Mouse (Mus musculus) liver, embryonic 12.5 days (tissue): ENCODE measurements around the gene Myf5. TPM values are rescaled to one million over a fixed set of nuclear protein-coding genes. Genes with fewer than 3 reads are reported as not detected.

Source experiments
- ATAC-seq: fragments of 200-750 bp; cut with Nextera tagmentation; 2 replicates; pipeline ENCODE4 v1.8.0; 2017; ENCODE audit warnings: moderate number of reproducible peaks, mild to moderate bottlenecking, moderate library complexity
- H3K27ac ChIP-seq: fragments of 300-500 bp; sonication (generic); 2 replicates; pipeline ENCODE4 v1.5.1; 2016; ENCODE audit warnings: mild to moderate bottlenecking
- H3K27me3 ChIP-seq: fragments of 300-500 bp; sonication (generic); replicated peaks from 2 replicates; pipeline ENCODE4 v1.6.1; 2016; ENCODE audit warnings: mild to moderate bottlenecking, moderate library complexity
- H3K36me3 ChIP-seq: fragments of 300-500 bp; sonication (generic); 2 replicates; pipeline ENCODE4 v1.6.1; 2016; ENCODE audit warnings: mild to moderate bottlenecking, moderate library complexity
- H3K4me1 ChIP-seq: fragments of 300-500 bp; sonication (generic); 2 replicates; pipeline ENCODE4 v1.6.1; 2016
- H3K4me2 ChIP-seq: fragments of 300-500 bp; sonication (generic); 2 replicates; pipeline ENCODE4 v1.6.1; 2016; ENCODE audit warnings: mild to moderate bottlenecking, moderate library complexity
- H3K4me3 ChIP-seq: fragments of 300-500 bp; sonication (generic); 2 replicates; pipeline ENCODE4 v1.5.1; 2016; ENCODE audit warnings: mild to moderate bottlenecking, moderate library complexity
- H3K9ac ChIP-seq: fragments of 300-500 bp; sonication (generic); 2 replicates; pipeline ENCODE4 v1.6.1; 2016; ENCODE audit warnings: mild to moderate bottlenecking, moderate library complexity
- H3K9me3 ChIP-seq: fragments of 300-500 bp; sonication (generic); replicated peaks from 2 replicates; pipeline ENCODE4 v1.6.1; 2016; ENCODE audit warnings: mild to moderate bottlenecking, moderate library complexity
- WGBS: fragments of 180-500 bp; shearing (Covaris S2); methylation state at CpG from one replicate; pipeline ENCODE4 v1.1.7; 2016; ENCODE audit not compliant: insufficient replicate concordance; 5-methylcytosine and 5-hydroxymethylcytosine counted together
- polyA plus RNA-seq: library from polyadenylated mRNA; unstranded; fragments of >200 nt; fragmentation: Nextera tagmentation; extraction: Ambion mirVana; gene quantifications from 2 replicates; pipeline ENCODE4 v1.2.1, GENCODE M21; 2016

Myf5 gene
- polyA plus RNA-seq, result 0.10 and 0.51 TPM in 2 replicates

DNA sequence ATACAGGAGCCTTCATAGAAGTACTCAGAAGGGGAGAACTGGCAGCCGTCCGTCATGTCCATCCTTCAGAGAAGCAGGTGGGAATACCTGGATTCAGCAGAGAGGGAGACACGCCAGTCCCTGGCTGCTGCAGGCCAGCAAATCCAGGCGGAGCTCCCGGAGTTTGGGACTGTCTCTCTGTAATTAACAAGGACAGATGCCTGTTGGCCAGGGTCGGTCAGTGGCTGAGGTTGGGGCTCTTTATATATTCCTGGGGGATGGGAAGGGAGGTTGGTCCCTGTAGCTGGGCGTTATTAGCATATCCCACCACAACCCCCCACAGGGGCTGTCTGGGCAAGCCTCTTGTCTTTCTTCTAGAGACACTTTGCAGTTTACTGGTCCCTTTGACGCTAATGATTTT lies at the start of gene Myf5:
Gene Myf5 (minus strand): TSS at position 265 of the 400 bp plus-strand sequence.
- WGBS, result 54% methylated on average over 8 of the region's 8 CpGs
- H3K4me3 ChIP-seq, result no peak within 1 kb of the TSS
- no peak for ATAC-seq
- no peak within 1 kb of the TSS for H3K4me2 ChIP-seq
- H3K4me1 ChIP-seq, result no peaks in the 10 kb centered on the region
- no peaks in the 10 kb centered on the region for H3K9me3 ChIP-seq
- H3K27ac ChIP-seq, result no peak within 1 kb of the TSS
- no peak within 1 kb of the TSS for H3K9ac ChIP-seq
- H3K27me3 ChIP-seq, result no peaks in the 10 kb centered on the region
- H3K36me3 ChIP-seq, result no peaks in the 10 kb centered on the region

- 57% methylated on average over 1 of the region's 1 CpGs for WGBS
- ATAC-seq, result no peak
These were observed 42.8 kb upstream of the Myf5 start for GRCm38 (mm10) chr10:107528758-107529157.

DNA sequence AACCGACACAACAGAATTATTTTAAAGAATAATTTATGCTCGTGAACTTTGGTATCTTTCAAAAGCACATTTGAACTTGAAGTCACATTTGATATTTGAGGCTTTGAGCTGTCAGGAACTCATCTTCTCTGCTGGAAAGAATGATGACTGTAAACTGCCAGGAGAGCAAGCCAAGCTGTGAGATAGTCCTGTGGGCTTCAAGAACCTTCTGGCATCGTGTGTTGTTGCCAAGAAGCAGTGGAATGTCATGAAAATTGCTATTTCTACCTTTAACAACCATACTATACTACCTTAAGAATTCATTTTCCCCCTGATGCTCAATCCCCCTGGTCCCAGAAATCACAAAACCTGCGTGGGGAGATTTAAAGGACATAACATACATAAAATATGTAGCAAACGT lies 33.3 kb upstream of the Myf5 start:
- WGBS, result 58% methylated on average over 5 of the region's 5 CpGs
- H3K4me2 ChIP-seq, result no peak overlapping the region
- no peaks in the 10 kb centered on the region for H3K36me3 ChIP-seq

More at GRCm38 (mm10) chr10:107528758-107529157, 42.8 kb upstream of the Myf5 start:
- no peak overlapping the region for H3K9ac ChIP-seq
- no peak overlapping the region for H3K4me2 ChIP-seq
- H3K36me3 ChIP-seq, result no peaks in the 10 kb centered on the region
- H3K9me3 ChIP-seq, result no peaks in the 10 kb centered on the region
- no peak overlapping the region for H3K27ac ChIP-seq
- H3K27me3 ChIP-seq, result no peaks in the 10 kb centered on the region
- no peaks in the 10 kb centered on the region for H3K4me1 ChIP-seq
- no peak overlapping the region for H3K4me3 ChIP-seq

GRCm38 (mm10) chr10:107516641-107517040 lies 30.7 kb upstream of the Myf5 start:
- no peaks in the 10 kb centered on the region for H3K9me3 ChIP-seq
- no peaks in the 10 kb centered on the region for H3K36me3 ChIP-seq
- no peak overlapping the region for H3K9ac ChIP-seq
- 76% methylated on average over 7 of the region's 7 CpGs for WGBS
- H3K27ac ChIP-seq, result no peak overlapping the region
- H3K27me3 ChIP-seq, result no peaks in the 10 kb centered on the region
- H3K4me2 ChIP-seq, result no peak overlapping the region
- H3K4me3 ChIP-seq, result no peak overlapping the region
- ATAC-seq, result no peak
- H3K4me1 ChIP-seq, result no peaks in the 10 kb centered on the region

More for the DNA sequence above, 33.3 kb upstream of the Myf5 start:
- Histone ChIP-seq H3K9me3 (no peaks in the 10 kb centered on the region), H3K27ac (no peak overlapping the region), H3K4me3 (no peak overlapping the region), H3K9ac (no peak overlapping the region), H3K27me3 (no peaks in the 10 kb centered on the region), H3K4me1 (no peaks in the 10 kb centered on the region)
- no peak for ATAC-seq

GRCm38 (mm10) chr10:107514735-107515134 lies 28.8 kb upstream of the Myf5 start:
- Histone ChIP-seq H3K9me3 (no peaks in the 10 kb centered on the region), H3K27ac (no peak overlapping the region), H3K4me1 (no peaks in the 10 kb centered on the region), H3K4me3 (no peak overlapping the region), H3K36me3 (no peaks in the 10 kb centered on the region), H3K4me2 (no peak overlapping the region), H3K9ac (no peak overlapping the region), H3K27me3 (no peaks in the 10 kb centered on the region)
- no peak for ATAC-seq
- whole genome bisulfite sequencing, result 81% methylated on average over 7 of the region's 7 CpGs

DNA sequence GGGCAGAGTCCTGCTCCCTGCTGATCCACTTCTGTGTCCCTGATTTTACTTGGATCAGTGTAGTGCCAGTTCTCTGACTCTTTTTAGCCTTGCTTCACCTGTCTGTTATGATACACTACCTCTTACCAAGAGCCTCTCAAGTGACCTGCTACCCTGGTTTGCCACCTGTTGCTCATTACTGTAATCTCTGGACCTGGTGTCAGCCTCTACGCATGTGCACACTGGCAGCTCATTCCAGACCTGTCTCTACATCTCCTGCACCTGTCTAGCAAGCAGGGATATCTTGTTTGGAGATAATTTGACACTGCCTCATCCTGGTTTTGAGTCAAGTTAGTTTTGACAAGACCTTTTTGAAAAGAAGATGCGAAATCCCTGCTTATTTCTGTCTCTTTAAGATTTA lies 20.5 kb upstream of the Myf5 start:
- no peak for ATAC-seq
- H3K9ac ChIP-seq, result no peak overlapping the region
- no peaks in the 10 kb centered on the region for H3K4me1 ChIP-seq
- no peaks in the 10 kb centered on the region for H3K9me3 ChIP-seq
- H3K4me2 ChIP-seq, result no peak overlapping the region
- no peaks in the 10 kb centered on the region for H3K36me3 ChIP-seq
- WGBS, result 60% methylated on average over 2 of the region's 2 CpGs
- H3K27ac ChIP-seq, result no peak overlapping the region
- no peaks in the 10 kb centered on the region for H3K27me3 ChIP-seq
- no peak overlapping the region for H3K4me3 ChIP-seq

GRCm38 (mm10) chr10:107503430-107503829 lies 17.5 kb upstream of the Myf5 start:
- Histone ChIP-seq H3K27ac (no peak overlapping the region), H3K27me3 (no peaks in the 10 kb centered on the region), H3K4me1 (no peaks in the 10 kb centered on the region), H3K4me2 (no peak overlapping the region), H3K9me3 (no peaks in the 10 kb centered on the region), H3K36me3 (no peaks in the 10 kb centered on the region), H3K4me3 (no peak overlapping the region), H3K9ac (no peak overlapping the region)
- no peak for ATAC-seq
- 69% methylated on average over 4 of the region's 4 CpGs for WGBS

DNA sequence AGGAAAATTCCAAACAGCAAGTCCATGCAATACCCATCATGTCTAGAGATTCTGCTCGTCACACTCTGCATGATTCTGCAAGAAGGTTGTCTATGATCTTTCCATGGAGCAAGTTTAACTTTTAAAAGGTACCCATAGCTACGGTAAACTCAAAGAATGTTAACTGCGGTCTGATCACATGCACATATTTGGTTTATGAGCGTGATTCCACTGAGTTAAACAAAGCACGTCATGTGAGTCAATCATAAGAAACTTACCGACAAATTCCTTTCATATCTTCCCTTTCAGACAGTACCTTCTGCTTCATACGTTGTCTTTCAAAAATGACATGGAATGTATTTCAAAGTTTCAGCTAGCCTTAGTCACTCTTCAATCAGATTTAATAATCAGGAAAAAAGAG lies 16.3 kb upstream of the Myf5 start:
- H3K4me2 ChIP-seq, result no peak overlapping the region
- H3K4me1 ChIP-seq, result no peaks in the 10 kb centered on the region
- H3K4me3 ChIP-seq, result no peak overlapping the region
- H3K9me3 ChIP-seq, result no peaks in the 10 kb centered on the region
- no peaks in the 10 kb centered on the region for H3K27me3 ChIP-seq
- 76% methylated on average over 7 of the region's 7 CpGs for WGBS
- no peaks in the 10 kb centered on the region for H3K36me3 ChIP-seq
- no peak for ATAC-seq
- no peak overlapping the region for H3K27ac ChIP-seq
- no peak overlapping the region for H3K9ac ChIP-seq

- H3K4me3 ChIP-seq, result no peak overlapping the region
- H3K36me3 ChIP-seq, result no peaks in the 10 kb centered on the region
- H3K9me3 ChIP-seq, result no peaks in the 10 kb centered on the region
- no peaks in the 10 kb centered on the region for H3K4me1 ChIP-seq
- WGBS, result 64% methylated on average over 7 of the region's 7 CpGs
- H3K9ac ChIP-seq, result no peak overlapping the region
- ATAC-seq, result no peak
- H3K27ac ChIP-seq, result no peak overlapping the region
- no peaks in the 10 kb centered on the region for H3K27me3 ChIP-seq
- H3K4me2 ChIP-seq, result no peak overlapping the region
These were observed 13.7 kb upstream of the Myf5 start for GRCm38 (mm10) chr10:107499656-107500055.

GRCm38 (mm10) chr10:107496402-107496801 lies 10.5 kb upstream of the Myf5 start:
- no peak overlapping the region for H3K4me3 ChIP-seq
- H3K9ac ChIP-seq, result no peak overlapping the region
- no peaks in the 10 kb centered on the region for H3K27me3 ChIP-seq
- H3K27ac ChIP-seq, result no peak overlapping the region
- WGBS, result 41% methylated on average over 1 of the region's 1 CpGs
- H3K4me1 ChIP-seq, result no peaks in the 10 kb centered on the region
- no peaks in the 10 kb centered on the region for H3K36me3 ChIP-seq
- H3K4me2 ChIP-seq, result no peak overlapping the region
- H3K9me3 ChIP-seq, result no peaks in the 10 kb centered on the region
- ATAC-seq, result no peak

GRCm38 (mm10) chr10:107494568-107494967 lies 8.6 kb upstream of the Myf5 start, which contains the start of gene Myf6:
TSS of gene Myf6 (minus strand) at chr10:107494737.
- Histone ChIP-seq H3K27ac (no peak within 1 kb of the TSS), H3K4me2 (peak within 1 kb of the TSS; percentile 32; the same call in 1 of the 2 replicates), H3K36me3 (no peaks in the 10 kb centered on the region), H3K9me3 (no peaks in the 10 kb centered on the region), H3K9ac (no peak within 1 kb of the TSS), H3K27me3 (no peaks in the 10 kb centered on the region), H3K4me3 (no peak within 1 kb of the TSS), H3K4me1 (no peaks in the 10 kb centered on the region)
- 64% methylated on average over 6 of the region's 6 CpGs for WGBS
- ATAC-seq, result no peak

DNA sequence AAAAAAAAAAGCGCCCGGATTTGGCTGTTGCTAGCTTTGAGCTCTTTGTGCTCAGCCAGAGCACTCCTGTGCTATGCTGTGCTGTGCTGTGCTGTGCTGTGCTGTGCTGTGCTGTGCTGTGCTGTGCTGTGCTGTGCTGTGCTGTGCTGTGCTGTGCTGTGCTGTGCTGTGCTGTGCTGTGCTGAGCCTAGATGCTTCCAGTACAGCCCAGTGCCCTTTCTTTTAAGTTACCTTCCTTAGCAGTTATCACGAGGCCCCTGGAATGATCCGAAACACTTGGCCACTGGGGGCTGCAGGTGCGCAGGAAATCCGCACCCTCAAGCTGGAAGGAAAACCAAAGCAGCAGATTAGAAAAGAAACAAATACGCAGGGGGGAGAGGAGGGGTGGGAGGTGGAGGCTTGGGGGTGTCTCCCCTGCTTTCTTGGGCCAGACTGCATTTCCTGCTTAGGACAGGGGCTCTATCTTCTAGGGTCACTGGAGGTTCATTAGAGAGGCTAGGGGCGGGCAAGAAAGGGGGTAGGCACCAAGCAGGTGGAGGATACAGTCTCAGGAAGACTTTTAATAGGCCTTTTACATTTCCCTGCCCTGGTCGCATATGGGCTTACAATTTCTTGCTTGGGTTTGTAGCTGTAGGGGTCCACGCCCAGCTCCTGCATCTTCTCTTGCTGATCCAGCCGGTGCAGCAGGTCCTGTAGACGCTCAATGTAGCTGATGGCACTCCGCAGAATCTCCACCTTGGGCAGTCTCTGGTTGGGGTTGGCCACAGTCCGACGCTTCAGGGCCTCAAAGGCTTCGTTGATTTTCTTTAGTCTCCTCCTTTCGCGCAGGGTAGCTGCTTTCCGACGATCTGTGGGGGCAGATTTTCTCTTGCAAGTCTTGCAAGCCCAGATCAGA lies 7.9 kb upstream of the Myf5 start:
- Histone ChIP-seq H3K4me2 (peak overlapping the region; percentile 32; the same call in 1 of the 2 replicates), H3K36me3 (no peaks in the 10 kb centered on the region), H3K27ac (no peak overlapping the region), H3K4me3 (no peak overlapping the region), H3K27me3 (no peaks in the 10 kb centered on the region), H3K9ac (no peak overlapping the region), H3K9me3 (no peaks in the 10 kb centered on the region), H3K4me1 (no peaks in the 10 kb centered on the region)
- WGBS, result 32% methylated on average over 20 of the region's 20 CpGs
- ATAC-seq, result no peak
